Mouse (Mus musculus) MEL (cell line): ENCODE results near the gene Mrps25. TPM values are rescaled to one million over a fixed set of nuclear protein-coding genes. Genes with fewer than 3 reads are reported as not detected.

Experiments
- DNase-seq: peaks from one replicate; pipeline ENCODE4 v3.0.0; 2011; ENCODE audit warnings: low read depth, low spot score
- H3K27ac ChIP-seq: 2 replicates; pipeline ENCODE4 v1.5.1; 2012; ENCODE audit warnings: low read depth, mild to moderate bottlenecking, control low read depth, low read length, moderate library complexity; ENCODE audit not compliant: control insufficient read depth
- H3K27me3 ChIP-seq, 2 experiments: fragments of 150-350 bp in 1 of 2; sonication (generic) in 1 of 2; 2 replicates each; pipeline ENCODE4 v1.6.1; 2012; ENCODE audit warnings: low read length in 2 of 2, mild to moderate bottlenecking in 2 of 2, improper control_type of control experiment in 1 of 2, moderate library complexity in 1 of 2; ENCODE audit not compliant: insufficient read depth in 2 of 2, control insufficient read depth in 1 of 2
- H3K36me3 ChIP-seq, 2 experiments: 2 replicates each; pipeline ENCODE4 v1.6.1; 2012 to 2014; ENCODE audit warnings: low read length in 2 of 2, improper control_type of control experiment in 1 of 2, inconsistent platforms in 1 of 2, mild to moderate bottlenecking in 1 of 2; ENCODE audit not compliant: insufficient read depth in 2 of 2, control insufficient read depth in 1 of 2
- H3K4me1 ChIP-seq, 2 experiments: fragments of 150-350 bp in 1 of 2; sonication (generic) in 1 of 2; 2 replicates each; pipeline ENCODE4 v1.6.1; 2012; ENCODE audit warnings: low read length in 2 of 2, improper control_type of control experiment in 1 of 2, mild to moderate bottlenecking in 1 of 2; ENCODE audit not compliant: insufficient read depth in 2 of 2, control insufficient read depth in 1 of 2
- H3K4me3 ChIP-seq, 2 experiments: fragments of 150-350 bp in 1 of 2; sonication (generic) in 1 of 2; 2 replicates each; pipeline ENCODE4 v1.5.1; 2012; ENCODE audit warnings: low read depth in 2 of 2, low read length in 2 of 2, mild to moderate bottlenecking in 2 of 2, moderate library complexity in 2 of 2, control low read depth in 1 of 2, improper control_type of control experiment in 1 of 2; ENCODE audit not compliant: control insufficient read depth in 1 of 2, insufficient read depth in 1 of 2
- H3K79me2 ChIP-seq: 2 replicates; pipeline ENCODE4 v1.6.1; 2012; ENCODE audit warnings: mild to moderate bottlenecking, low read length, moderate library complexity; ENCODE audit not compliant: control insufficient read depth, poor library complexity, insufficient read depth
- H3K9ac ChIP-seq: 2 replicates; pipeline ENCODE4 v1.6.1; 2012; ENCODE audit warnings: low read depth, mild to moderate bottlenecking, control low read depth, low read length, moderate library complexity; ENCODE audit not compliant: control insufficient read depth, poor library complexity, severe bottlenecking
- H3K9me3 ChIP-seq: fragments of 150-350 bp; sonication (generic); replicated peaks from 2 replicates; pipeline ENCODE4 v1.6.1; 2012; ENCODE audit warnings: mild to moderate bottlenecking, low read length, improper control_type of control experiment, moderate library complexity; ENCODE audit not compliant: insufficient read depth
- CHD1 ChIP-seq: IDR thresholded peaks from 2 replicates; pipeline ENCODE4 v1.6.1; 2012; ENCODE audit warnings: low read depth, mild to moderate bottlenecking, inconsistent platforms, low read length, improper control_type of control experiment
- CHD2 ChIP-seq: IDR thresholded peaks from 2 replicates; pipeline ENCODE4 v1.6.1; 2011; ENCODE audit warnings: low read length, improper control_type of control experiment
- CTCF ChIP-seq, 3 experiments: IDR thresholded peaks in 2 of 3; conservative IDR thresholded peaks in 1 of 3; 2 replicates each; pipeline ENCODE4 v1.5.1; 2011 to 2012; ENCODE audit warnings: low read length in 3 of 3, low read depth in 2 of 3, mild to moderate bottlenecking in 2 of 3, improper control_type of control experiment in 1 of 3, inconsistent platforms in 1 of 3, mixed read lengths in 1 of 3, moderate library complexity in 1 of 3; ENCODE audit not compliant: control insufficient read depth in 1 of 3, insufficient read depth in 1 of 3, poor library complexity in 1 of 3, severe bottlenecking in 1 of 3
- E2F4 ChIP-seq: IDR thresholded peaks from 2 replicates; pipeline ENCODE4 v1.6.1; 2011; ENCODE audit warnings: low read depth, low read length, improper control_type of control experiment, borderline replicate concordance
- GABPA ChIP-seq: IDR thresholded peaks from 2 replicates; pipeline ENCODE4 v1.6.1; 2012; ENCODE audit warnings: low read depth, mild to moderate bottlenecking, inconsistent platforms, low read length, improper control_type of control experiment, moderate library complexity
- KAT2A ChIP-seq: conservative IDR thresholded peaks from 2 replicates; pipeline ENCODE4 v1.6.1; 2012; ENCODE audit warnings: low read depth, low read length, improper control_type of control experiment, inconsistent platforms
- MAX ChIP-seq: IDR thresholded peaks from 2 replicates; pipeline ENCODE4 v1.6.1; 2011; ENCODE audit warnings: low read length, improper control_type of control experiment
- MAZ ChIP-seq: IDR thresholded peaks from 2 replicates; pipeline ENCODE4 v1.6.1; 2012; ENCODE audit warnings: low read depth, mild to moderate bottlenecking, inconsistent platforms, low read length, improper control_type of control experiment
- MEF2A ChIP-seq: IDR thresholded peaks from 2 replicates; pipeline ENCODE4 v1.6.1; 2014; ENCODE audit warnings: low read depth, mild to moderate bottlenecking, inconsistent platforms, low read length, improper control_type of control experiment; ENCODE audit not compliant: poor library complexity, insufficient replicate concordance, severe bottlenecking; ENCODE audit errors: extremely low read depth
- MYC ChIP-seq: IDR thresholded peaks from 2 replicates; pipeline ENCODE4 v1.6.1; 2011; ENCODE audit warnings: low read depth, mild to moderate bottlenecking, low read length, improper control_type of control experiment, moderate library complexity
- POLR2A ChIP-seq, 2 experiments: IDR thresholded peaks; 2 replicates each; pipeline ENCODE4 v1.6.1; 2011 to 2012; ENCODE audit warnings: low read length in 2 of 2, mild to moderate bottlenecking in 2 of 2, control low read depth in 1 of 2, improper control_type of control experiment in 1 of 2, low read depth in 1 of 2, moderate library complexity in 1 of 2; ENCODE audit not compliant: control insufficient read depth in 1 of 2, insufficient read depth in 1 of 2, poor library complexity in 1 of 2
- POLR2AphosphoS5 ChIP-seq: IDR thresholded peaks from 2 replicates; pipeline ENCODE4 v1.6.1; 2012; ENCODE audit warnings: low read depth, borderline replicate concordance, mild to moderate bottlenecking, inconsistent platforms, low read length, moderate library complexity, mixed read lengths
- RCOR1 ChIP-seq: IDR thresholded peaks from 2 replicates; pipeline ENCODE4 v1.6.1; 2012; ENCODE audit warnings: low read depth, mild to moderate bottlenecking, inconsistent platforms, low read length, improper control_type of control experiment
- SIN3A ChIP-seq: IDR thresholded peaks from 2 replicates; pipeline ENCODE4 v1.6.1; 2012; ENCODE audit warnings: low read length, improper control_type of control experiment, inconsistent platforms
- TAL1 ChIP-seq: IDR thresholded peaks from 2 replicates; pipeline ENCODE4 v1.6.1; 2012; ENCODE audit warnings: mild to moderate bottlenecking, inconsistent platforms, low read length, moderate library complexity, mixed read lengths
- TBP ChIP-seq: IDR thresholded peaks from 2 replicates; pipeline ENCODE4 v1.8.0; 2011; ENCODE audit warnings: low read depth, low read length, improper control_type of control experiment
- UBTF ChIP-seq: IDR thresholded peaks from 2 replicates; pipeline ENCODE4 v1.6.1; 2012; ENCODE audit warnings: low read depth, mild to moderate bottlenecking, inconsistent platforms, low read length, improper control_type of control experiment, moderate library complexity, borderline replicate concordance; ENCODE audit not compliant: insufficient read depth
- ZMIZ1 ChIP-seq: IDR thresholded peaks from 2 replicates; pipeline ENCODE4 v1.6.1; 2012; ENCODE audit warnings: low read depth, mild to moderate bottlenecking, inconsistent platforms, low read length, improper control_type of control experiment, moderate library complexity
- polyA plus RNA-seq, 2 experiments: library from polyadenylated mRNA; stranded (reverse) in 1 of 2; unstranded in 1 of 2; fragments of >175 nt in 1 of 2; fragments of >200 nt in 1 of 2; gene quantifications; 2 replicates each; pipeline versions ENCODE4 v1.2.1 to v1.2.4; 2012; ENCODE audit warnings: low replicate concordance in 2 of 2, low read depth in 1 of 2; ENCODE audit not compliant: insufficient read length in 2 of 2, insufficient read depth in 1 of 2, missing spikeins in 1 of 2
- total RNA-seq: library from RNA; depleted of rRNA; stranded (reverse); fragments of 300-350 nt; gene quantifications from 2 replicates; pipeline ENCODE4 v1.2.3, GENCODE M21; 2012

Mrps25 gene
- total and polyA plus RNA-seq, 3 experiments, result 94.7 to 261 (median 109) TPM

DNA sequence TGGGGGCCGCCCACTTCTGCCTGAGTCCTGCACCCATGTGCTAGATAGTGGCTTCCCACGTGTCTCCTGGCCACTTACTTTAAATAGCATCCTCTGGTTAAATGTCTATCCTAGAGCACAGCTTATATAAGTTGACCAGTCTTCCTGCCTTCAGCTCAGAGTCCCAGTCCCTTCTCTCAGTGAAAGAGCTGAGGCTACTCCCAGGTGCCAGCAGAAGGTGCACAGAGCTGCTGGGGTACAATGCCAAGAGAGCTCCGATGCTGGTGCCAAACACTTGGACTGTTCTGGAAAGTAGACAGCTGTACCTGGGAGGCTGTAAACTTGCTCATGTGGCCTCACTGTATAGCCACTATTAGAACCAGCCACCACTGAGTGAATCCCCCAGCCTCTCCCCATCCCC, 38.2 kb upstream of the Mrps25 start:
- H3K79me2 ChIP-seq, result no peaks in the 10 kb centered on the region
- H3K9ac ChIP-seq, result no peak overlapping the region
- no peaks in the 10 kb centered on the region for H3K36me3 ChIP-seq
- no peak overlapping the region for H3K4me3 ChIP-seq
- no peak overlapping the region for H3K27ac ChIP-seq
- H3K4me1 ChIP-seq, result no peaks in the 10 kb centered on the region
- H3K27me3 ChIP-seq, result peaks cover 14 to 16% of the 10 kb centered on the region in 2 experiments
- DNase-seq, result no peak
- H3K9me3 ChIP-seq, result no peaks in the 10 kb centered on the region
- TF ChIP-seq MAZ (no peak), MYC (no peak), RCOR1 (no peak), TAL1 (no peak)
- TF ChIP-seq, all 39 proteins: peak for 0

DNA sequence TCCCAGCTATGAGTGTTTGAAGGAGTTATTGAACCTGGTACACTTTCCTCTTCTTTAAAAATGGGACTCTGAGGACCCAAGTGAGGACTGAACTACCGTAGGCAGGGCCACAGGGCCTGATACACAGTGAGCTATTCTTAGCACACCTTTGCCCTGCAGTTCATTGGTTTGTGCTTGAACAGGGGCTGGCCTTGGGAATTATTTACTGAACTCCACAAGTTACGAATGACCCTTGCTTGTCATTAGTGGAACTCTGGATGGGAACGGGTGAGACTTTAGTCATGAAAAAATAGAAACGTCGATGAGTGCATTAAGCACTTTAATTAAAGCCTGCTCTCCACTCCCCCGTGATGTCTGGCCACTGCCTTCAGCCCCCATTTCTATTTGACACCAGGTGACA, 37.8 kb upstream of the Mrps25 start:
- H3K9ac ChIP-seq, result no peak overlapping the region
- H3K4me1 ChIP-seq, result no peaks in the 10 kb centered on the region
- H3K9me3 ChIP-seq, result no peaks in the 10 kb centered on the region
- peaks cover 13 to 16% of the 10 kb centered on the region in 2 experiments for H3K27me3 ChIP-seq
- TF ChIP-seq GABPA, result no peak
- TF ChIP-seq CHD2, result no peak
- TF ChIP-seq ZMIZ1, result no peak
- TF ChIP-seq KAT2A, result no peak
- no peak for TF ChIP-seq TBP
- no peak for TF ChIP-seq CTCF (IDR thresholded peaks at IDR 0.05 in 2 of 3, conservative IDR thresholded peaks at IDR 0.05 in 1 of 3; ENCODE audit: control insufficient read depth in 1 of 3, insufficient read depth in 1 of 3, low read depth in 2 of 3, low read length in 3 of 3, poor library complexity in 1 of 3, severe bottlenecking in 1 of 3)
- TF ChIP-seq TAL1, result no peak
- TF ChIP-seq CHD1, result no peak
- TF ChIP-seq MAX, result no peak
- TF ChIP-seq SIN3A, result no peak
- no peak for TF ChIP-seq POLR2AphosphoS5
- TF ChIP-seq MEF2A, result no peak
- TF ChIP-seq UBTF, result no peak
- no peak for TF ChIP-seq E2F4
- no peak for TF ChIP-seq POLR2A (IDR thresholded peaks at IDR 0.05; ENCODE audit: control insufficient read depth in 1 of 2, insufficient read depth in 1 of 2, low read depth in 1 of 2, low read length in 2 of 2, poor library complexity in 1 of 2)
- no peak overlapping the region for H3K4me3 ChIP-seq
- DNase-seq, result no peak
- no peaks in the 10 kb centered on the region for H3K36me3 ChIP-seq
- H3K79me2 ChIP-seq, result no peaks in the 10 kb centered on the region
- H3K27ac ChIP-seq, result no peak overlapping the region
